Mouse (Mus musculus) NIH3T3 (cell line): ENCODE data around the gene Top1.
A peak's percentile ranks its signal among the peaks of the same experiment; 100 is the strongest.
"Not testable (repeated sequence)": the region's sequence is repeated elsewhere in the genome, so short reads cannot be mapped to it uniquely, and the experiment has no call there.

Source experiments
- DNase-seq: peaks from one replicate; pipeline ENCODE4 v3.0.0-alpha.2; 2012; ENCODE audit warnings: low read depth

Top1 gene

GRCm38 (mm10) chr2:160630872-160631597, 14.7 kb upstream of the Top1 start:
- DNase-seq, result no peak

GRCm38 (mm10) chr2:160639911-160640717, 5.6 kb upstream of the Top1 start:
- no peak for DNase-seq

DNA sequence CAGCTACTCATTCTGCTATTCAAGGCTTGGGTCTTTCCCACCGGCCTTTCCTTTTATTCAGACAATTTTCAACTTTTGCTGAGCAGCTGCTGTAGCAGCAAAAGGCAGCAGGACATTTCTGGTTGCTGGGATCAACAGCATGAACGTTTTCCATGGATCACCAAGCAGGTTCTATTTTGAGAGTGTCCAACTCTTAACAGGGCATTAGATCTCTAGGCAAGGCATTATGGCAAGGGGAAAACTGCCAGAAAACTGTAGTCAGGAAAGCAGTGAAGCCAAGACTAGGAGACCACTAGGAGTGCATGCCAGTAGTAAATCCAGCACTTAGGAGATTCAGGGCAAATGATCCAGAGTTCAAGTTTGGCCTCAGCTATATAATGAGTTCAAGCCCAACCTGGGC, 4.5 kb upstream of the Top1 start:
- DNase-seq, result no peak

DNA sequence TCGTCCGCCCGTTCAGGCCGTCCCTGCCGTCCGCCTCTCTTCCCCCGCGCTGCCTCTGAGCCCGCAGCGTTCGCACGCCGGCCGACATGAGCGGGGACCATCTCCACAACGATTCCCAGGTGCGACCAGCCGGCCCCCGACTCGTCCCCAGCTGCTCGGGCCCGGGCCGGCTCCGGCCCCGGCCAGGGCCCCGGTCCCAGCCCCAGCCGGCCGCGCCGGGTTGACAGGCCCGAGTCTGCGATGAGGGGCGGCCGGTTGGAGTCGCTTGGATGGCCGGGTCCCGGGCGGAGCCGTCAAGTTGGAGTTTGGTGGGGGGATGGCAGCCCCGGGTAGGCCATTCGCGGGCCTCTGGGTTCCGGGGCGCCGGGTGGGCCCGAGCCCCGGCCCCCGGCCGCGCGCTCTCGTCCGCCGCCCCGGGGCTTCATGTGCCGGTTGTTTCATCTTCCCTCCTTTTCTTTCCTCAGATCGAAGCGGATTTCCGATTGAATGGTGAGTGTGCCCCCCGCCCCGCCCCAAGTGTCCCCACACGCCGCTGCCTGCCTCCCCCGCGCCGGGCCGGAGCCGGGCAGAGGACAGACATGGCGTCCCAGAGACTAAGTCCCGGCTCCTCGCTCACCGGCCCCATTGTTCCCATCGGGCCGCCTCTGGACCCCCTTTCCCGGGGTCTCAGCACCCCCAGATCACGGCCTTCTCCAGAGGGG, 606 bp downstream of the Top1 start:
- peak; percentile 50 for DNase-seq

DNA sequence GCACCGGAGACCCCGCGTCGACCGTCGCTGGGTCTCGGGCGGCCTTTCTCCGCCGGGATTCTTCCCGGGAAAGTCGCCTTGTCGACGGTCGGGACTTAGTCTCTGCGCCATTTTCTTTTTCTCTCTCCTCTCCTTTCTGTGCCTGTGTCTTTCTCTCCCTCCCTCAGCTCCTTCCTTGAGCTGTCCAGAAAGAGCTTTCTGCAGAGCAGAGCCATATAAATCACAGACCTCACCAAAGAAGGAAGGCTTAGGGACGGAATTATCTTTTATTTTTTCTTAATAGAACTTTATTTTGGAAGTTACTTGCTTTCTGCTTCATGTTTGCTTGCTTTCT, 1.1 kb downstream of the Top1 start:
- DNase-seq, result peak; percentile 59

GRCm38 (mm10) chr2:160648097-160648496, 2.4 kb downstream of the Top1 start:
- DNase-seq, result no peak

GRCm38 (mm10) chr2:160649072-160649471, 3.4 kb downstream of the Top1 start:
- no peak for DNase-seq

GRCm38 (mm10) chr2:160651165-160651564, 5.5 kb downstream of the Top1 start:
- DNase-seq, result no peak

DNA sequence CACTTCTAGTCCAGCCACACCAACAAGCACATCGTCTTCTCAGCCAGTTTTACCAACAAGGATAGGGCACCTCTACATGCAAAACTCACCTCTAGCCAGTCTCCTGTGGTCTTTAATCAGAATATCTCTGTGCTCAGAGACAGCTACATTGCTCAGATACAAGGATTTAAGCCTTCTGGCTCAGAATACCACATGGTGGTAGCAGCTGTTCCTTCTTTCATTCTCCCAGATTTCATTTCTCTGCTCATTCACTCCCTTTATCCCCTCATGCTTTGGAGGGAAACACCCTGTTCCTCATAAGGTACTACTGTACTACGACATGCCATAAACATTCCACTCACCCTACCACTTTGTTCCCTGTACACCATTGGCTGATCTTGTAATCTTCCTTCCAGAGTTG, 7.5 kb downstream of the Top1 start:
- DNase-seq, result no peak

DNA sequence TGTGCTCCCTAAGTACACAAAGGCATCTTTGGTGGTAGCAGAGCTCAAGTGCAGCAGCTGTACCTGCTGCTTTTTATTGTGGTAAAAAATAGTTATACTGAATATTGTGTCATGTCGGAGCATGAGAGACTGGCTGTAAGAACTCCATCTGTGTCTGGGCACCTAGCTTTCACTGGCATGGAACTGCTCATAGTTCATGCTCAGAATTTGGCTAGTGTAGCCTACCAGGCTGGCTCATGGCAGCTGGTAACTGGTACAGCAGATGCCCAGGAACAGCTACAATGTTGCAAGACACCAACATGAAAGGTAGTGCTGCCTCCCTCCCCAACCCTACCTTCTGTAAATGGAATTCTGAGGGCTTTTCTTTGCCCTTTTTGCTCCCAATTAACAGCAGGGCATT, 9.9 kb downstream of the Top1 start:
- no peak for DNase-seq

- DNase-seq, result no peak
Observed at GRCm38 (mm10) chr2:160656234-160656633, 10.5 kb downstream of the Top1 start.

GRCm38 (mm10) chr2:160657801-160658442, 12.2 kb downstream of the Top1 start:
- peak; percentile 38 for DNase-seq

DNA sequence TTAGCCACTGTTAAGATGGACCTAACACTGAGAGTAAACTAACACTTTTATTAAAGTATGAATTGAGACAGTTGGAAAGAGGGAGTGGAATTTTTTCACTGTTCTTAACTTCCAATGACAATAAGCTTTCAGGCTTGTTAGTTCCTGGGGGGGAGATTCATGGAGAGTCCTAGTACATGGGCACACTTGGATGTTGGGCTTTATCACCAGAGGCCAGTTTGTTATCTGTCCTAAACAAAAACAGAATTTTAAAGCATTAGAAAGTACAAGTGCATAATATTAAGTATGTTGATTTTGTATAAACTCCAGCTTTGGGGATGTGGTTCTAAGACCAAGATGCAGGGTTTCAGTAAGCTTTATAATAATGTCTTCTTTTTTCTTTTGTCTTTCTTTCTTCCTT, 13.1 kb downstream of the Top1 start:
- no peak for DNase-seq

DNA sequence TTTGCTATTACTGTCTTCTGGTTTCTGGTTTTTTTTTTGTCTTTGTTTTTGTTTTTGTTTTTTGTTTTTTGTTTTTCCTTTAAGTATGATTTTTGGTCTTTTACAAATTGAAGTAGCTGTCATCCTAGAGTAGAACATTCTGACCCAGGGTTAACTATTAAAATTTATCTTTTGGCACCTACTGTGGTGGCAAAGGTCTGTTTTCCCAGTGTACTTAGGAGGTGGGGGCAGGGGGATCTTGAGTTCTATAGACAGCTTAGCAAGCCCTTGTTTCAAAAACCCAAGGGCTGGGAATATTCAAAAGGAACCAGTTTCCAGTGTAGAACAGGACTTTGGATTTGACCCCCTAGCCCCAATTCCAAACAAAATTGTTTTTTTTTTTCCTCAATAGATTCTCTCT, 18.7 kb downstream of the Top1 start:
- no peak for DNase-seq

GRCm38 (mm10) chr2:160664986-160665385, 19.3 kb downstream of the Top1 start:
- not testable (repeated sequence) for DNase-seq

DNA sequence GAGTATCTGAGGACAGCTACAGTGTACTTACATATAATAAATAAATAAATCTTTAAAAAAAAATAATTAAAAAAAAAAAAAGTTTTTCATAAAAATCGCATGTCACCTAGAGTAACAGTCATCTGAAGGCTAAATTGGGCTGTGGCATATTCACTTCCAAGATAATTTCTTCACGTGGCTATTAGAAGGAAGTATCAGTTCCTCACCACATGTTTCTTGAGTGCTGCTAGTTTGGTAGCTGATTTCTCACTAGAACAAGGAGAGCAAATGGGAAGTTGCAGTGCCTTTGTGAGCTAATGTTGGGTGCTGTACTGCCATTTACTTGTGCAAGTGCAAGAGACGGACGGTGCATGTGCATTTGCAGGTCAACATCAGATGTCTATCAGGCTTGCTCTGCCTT, 21.6 kb downstream of the Top1 start:
- DNase-seq, result no peak

DNA sequence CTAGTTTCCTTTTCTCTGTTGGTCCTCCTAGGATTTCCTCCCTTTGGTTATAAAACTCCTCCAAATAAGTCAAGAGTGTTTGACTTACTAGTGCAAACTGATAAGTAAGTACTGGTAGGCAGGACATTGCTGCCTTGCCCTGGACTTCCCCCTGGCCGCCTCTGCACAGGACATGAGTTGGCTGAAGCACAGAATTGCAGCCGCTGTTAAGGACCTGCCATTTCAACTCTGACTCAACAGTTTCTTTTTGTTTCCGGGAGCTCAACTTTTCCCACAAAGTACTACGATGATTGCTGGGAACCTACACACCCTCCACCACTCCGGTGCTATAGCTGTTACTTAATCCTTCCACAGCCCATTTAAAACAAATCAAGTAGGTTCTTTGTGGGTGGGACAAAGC, 54.6 kb downstream of the Top1 start:
- DNase-seq, result peak; percentile 53

- DNase-seq, result no peak
Observed at GRCm38 (mm10) chr2:160701603-160702002, 55.9 kb downstream of the Top1 start.

GRCm38 (mm10) chr2:160702824-160703223, 57.1 kb downstream of the Top1 start:
- DNase-seq, result no peak

GRCm38 (mm10) chr2:160707673-160708072, 62.0 kb downstream of the Top1 start:
- DNase-seq, result no peak

- DNase-seq, result no peak
Observed at GRCm38 (mm10) chr2:160715463-160716030, 69.9 kb downstream of the Top1 start.

GRCm38 (mm10) chr2:160717269-160717668, 71.6 kb downstream of the Top1 start:
- DNase-seq, result peak; percentile 70
